Mouse (Mus musculus) brain, embryonic 14.5 days (tissue): Measurements from ENCODE around the gene Phxr2.

Experiments used
- CTCF ChIP-seq: fragments of 200-500 bp; IDR thresholded peaks from 2 replicates; pipeline ENCODE4 v1.5.1; 2012; ENCODE audit warnings: inconsistent platforms, mild to moderate bottlenecking, moderate library complexity, borderline replicate concordance; ENCODE audit not compliant: insufficient read depth, insufficient read length; ENCODE audit errors: extremely low read depth
- POLR2A ChIP-seq: fragments of 200-500 bp; IDR thresholded peaks from 2 replicates; pipeline ENCODE4 v1.6.1; 2012; ENCODE audit warnings: mild to moderate bottlenecking, inconsistent platforms, borderline replicate concordance; ENCODE audit not compliant: poor library complexity, insufficient read depth, insufficient read length, severe bottlenecking; ENCODE audit errors: extremely low read depth

- TF ChIP-seq CTCF (peak; percentile 54; the same call in 1 of the 2 replicates), POLR2A (no peak)
These were observed 38.8 kb upstream of the Phxr2 start for GRCm38 (mm10) chr10:99164871-99165477.
